Mouse (Mus musculus) mouse trophoblast stem cell (cell line): ENCODE results near the gene Maneal.

Source experiments
- in situ Hi-C, 2 experiments: fragments of 300-500 bp; cut with MseI, MboI; formaldehyde crosslinking; loops; 2 replicates in 1 of 2; 3 replicates in 1 of 2; pipeline ENCODE4 v1.15.1; 2025

Maneal gene

GRCm38 (mm10) chr4:124849631-124850260 lies 12.2 kb downstream of the Maneal start:
- in situ Hi-C loops, result no loop called here

DNA sequence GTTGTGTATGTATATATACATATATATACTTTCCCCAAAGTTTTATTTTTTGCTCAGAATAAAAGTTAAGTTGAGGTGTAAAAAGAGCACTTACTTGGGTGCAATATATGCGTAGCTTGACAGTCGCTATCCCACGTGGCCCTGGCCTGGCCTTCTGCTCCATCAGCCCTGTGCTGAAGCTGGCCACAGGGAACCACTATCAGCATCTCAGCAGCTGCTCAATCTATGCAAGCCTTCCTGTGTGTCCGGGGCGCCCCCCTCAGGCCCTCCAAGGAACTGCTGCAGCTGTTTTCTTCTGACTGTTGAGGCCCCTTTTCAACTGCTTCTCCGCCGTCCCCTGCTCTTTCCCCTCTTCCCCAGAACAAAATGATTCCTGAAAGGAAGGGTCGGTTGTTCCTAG lies 14.4 kb downstream of the Maneal start:
- in situ Hi-C loops, result no loop called here

DNA sequence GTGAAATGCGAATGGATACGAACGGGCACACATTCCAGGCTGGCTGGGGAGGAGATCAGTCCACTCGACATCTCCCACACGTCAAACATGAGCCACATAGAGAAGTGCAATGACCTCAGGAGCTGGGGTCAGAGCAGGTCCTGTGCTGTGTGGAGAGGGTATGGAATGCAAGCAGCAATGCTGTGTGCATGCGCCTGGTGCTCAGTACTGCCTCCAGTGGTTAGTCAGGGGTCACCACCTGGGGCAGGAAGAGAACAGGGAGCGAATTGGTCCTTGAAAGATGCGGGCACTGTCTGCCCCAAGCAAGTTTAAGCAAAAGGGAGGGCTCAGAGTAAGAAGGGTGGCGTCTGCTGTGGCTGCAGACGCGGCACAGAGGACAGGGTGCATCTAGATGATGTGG lies 18.5 kb downstream of the Maneal start:
- in situ Hi-C loops, result no loop called here

DNA sequence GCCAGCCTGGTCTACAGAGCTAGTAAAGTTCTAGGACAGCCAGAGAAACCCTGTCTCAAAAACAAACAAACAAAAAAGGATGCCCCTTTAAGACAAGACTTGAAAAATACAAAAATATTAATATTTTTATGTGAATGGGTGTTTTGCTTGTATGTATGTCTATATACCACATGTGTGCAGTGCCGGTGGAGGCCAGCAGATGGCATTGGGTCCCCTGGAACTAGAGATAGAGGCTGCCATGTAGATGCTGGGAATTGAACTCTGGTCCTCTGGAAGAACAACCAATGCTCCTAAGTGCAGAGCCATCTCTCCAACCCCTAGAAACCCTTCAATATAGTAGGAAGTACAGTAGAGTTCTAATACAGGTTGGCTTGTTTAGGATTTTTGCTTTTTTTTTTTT lies 21.0 kb downstream of the Maneal start:
- in situ Hi-C loops, result no loop called here

- in situ Hi-C loops, result no loop called here
Observed at GRCm38 (mm10) chr4:124838035-124838700, 23.8 kb downstream of the Maneal start.

DNA sequence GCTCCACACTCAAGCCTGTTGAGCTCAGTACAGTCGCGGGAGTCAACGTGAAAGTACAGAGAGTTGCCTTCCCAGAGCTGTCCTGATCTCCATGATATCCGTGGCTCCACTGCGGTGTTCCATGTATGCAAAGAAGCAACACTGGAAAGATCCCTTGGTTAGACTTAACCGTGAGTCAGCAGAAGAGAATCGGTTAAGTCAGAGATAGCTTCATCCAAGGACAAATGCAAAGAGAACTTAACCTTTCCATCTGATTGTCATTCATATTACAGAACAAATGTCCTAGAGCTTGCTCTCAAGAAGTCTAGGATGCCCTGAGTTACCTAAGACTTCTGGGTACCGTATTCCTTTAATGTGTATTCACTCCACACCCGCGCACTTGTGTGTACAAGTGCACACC lies 29.2 kb downstream of the Maneal start:
- in situ Hi-C loops, result no loop called here

DNA sequence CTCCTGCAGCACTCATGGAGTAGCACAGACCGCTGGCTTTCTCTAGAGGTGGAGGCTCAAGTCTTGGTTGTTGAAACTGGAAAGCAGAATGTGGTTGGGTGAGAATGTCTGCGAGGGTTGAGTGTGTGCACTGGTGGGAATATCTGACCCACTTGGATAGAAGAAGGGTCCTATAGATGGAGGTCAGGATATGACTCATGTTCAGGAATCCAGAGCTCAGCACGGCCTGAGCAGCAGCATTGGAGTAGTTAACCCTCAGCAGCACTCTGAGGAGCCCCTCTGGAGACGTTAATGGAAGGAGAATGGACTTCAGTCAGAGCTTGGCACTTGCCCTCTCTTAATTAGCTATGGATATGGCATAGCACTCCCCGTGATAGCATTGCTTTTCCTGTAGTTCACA lies 32.3 kb downstream of the Maneal start:
- in situ Hi-C loops, result no loop called here

DNA sequence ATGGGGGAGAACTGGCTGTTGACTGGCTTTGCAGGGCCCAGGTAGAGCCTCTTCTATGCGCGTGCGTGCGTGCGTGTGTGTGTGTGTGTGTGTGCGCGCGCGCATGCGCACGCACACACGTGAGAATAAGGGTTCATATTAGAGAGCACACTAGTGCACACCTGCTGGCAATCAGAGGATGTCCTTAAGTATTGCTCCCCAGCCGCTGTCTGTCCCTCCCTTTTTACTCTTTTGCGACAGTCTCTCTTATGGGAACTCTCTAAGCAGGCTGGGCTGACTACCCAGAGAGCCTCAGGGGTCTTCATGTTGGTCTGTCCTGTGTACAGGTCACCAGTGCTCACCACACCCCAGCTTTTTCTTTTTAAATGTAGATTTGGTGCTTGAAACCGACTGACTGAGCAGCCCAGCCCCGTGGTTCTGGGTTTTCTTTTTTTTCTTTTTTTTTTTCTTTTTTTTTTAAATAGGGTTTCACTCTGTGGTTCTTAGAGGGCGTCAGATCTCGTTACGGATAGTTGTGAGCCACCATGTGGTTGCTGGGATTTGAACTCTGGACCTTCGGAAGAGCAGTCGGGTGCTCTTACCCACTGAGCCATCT lies 36.5 kb downstream of the Maneal start:
- in situ Hi-C loops, result no loop called here

DNA sequence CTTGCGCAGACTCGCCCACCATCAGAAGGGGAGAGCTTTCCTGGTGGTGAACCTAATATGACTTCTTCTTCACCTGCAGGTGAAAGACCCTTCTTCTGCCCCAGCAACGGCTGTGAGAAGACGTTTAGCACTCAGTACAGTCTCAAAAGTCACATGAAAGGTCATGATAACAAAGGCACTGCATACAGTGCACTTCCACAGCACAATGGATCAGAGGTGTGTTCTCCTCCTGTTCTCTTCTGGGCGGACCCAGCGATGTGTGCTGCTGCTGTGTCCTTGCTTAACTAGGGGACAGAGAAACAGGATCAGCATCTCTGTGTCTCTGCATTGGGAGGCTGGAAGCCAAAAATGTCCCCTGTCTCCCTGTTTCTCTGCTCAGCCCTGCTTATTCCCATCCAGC lies 37.0 kb downstream of the Maneal start:
- in situ Hi-C loops, result no loop called here

GRCm38 (mm10) chr4:124818832-124819231 lies 43.1 kb downstream of the Maneal start:
- in situ Hi-C loops, result no loop called here

DNA sequence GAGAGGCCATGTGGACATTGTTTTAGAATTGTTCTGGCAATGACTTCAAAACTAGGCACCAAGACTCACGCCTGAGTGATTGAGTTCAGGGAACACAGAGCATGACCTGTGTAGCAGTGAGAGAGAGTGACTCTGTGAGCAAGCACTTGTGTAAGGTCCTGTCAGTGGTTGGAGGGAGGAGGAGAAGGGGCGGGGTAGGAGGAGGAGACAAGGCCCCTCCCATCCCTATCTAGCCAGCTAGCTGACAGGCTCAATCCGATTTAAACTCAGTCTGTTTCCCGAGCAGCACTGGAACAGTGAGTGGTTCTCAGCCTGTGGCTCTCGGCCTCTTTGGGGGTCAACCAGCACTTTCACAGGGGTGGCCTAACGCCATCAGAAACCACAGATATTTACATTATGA lies 44.2 kb downstream of the Maneal start:
- in situ Hi-C loops, result no loop called here

DNA sequence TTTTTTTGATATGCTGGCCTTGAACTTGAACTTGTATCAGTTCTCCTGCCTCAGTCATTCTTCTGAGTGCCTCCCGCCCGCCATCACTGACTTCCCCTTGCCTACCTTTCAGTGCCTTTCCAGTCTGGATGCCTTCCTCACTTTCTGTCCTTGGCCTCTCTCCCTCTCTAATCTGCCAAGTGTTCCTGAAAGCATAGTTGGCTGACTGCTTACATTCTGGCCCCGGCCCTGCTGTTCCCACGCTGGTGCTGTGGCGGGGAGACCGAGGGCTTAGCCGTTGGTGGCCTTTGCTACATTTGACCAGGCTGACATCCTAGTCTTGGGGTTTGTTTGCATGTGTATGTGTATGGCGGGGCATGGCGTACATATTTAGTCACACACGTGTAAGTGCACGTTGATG lies 46.1 kb downstream of the Maneal start:
- in situ Hi-C loops, result no loop called here

DNA sequence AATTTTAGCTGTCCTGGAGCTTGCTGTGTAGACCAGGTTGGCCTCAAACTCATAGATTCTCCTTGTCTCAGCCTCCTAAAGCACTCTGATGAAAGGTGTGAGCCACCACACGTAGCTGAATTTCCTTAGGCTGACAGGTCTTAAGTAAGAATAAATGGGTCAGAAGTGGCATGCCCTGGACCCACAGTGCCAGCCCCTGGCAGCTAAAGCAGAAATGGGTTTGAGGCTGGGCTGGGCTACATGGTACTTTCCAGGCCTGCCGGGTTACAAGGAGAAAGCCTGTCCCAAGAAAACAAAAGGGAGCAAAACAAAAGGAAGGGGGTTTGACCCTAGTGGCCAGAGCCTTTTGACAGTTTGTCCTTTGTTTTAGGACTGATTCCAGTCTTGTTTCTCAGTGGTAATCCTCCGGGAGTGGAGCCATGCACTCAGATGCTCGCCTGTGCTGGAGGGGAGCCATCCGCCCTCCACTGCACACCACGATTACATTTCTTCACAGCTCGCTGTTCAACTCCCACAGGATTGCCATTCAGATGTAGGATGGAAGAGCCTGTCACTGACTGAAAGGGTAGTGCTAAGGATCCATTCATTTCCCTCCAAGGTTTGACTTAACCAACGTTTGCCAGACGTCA lies 50.5 kb downstream of the Maneal start:
- in situ Hi-C loops, result no loop called here

DNA sequence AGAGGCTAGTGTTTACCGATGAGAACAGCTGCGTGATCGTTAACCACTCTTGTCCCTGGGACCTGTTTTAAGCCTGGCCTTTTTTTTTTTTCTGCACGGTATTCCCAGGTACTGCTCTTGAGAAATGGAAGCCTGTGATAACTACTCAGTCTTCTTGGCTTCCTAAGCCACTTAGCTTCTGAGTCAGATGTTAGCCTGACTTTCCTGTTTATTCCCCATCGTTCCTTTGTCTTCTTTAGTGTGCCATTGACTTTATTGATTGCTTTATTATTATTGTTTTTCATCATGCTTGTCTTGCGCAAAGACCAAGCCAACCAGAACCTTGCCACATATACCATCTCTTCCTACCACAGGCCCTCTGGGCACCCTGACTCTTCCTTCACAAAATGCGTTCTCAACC lies 51.9 kb downstream of the Maneal start:
- in situ Hi-C loops, result no loop called here

GRCm38 (mm10) chr4:124809136-124809883 lies 52.7 kb downstream of the Maneal start:
- in situ Hi-C loops, result no loop called here

GRCm38 (mm10) chr4:124808511-124808910 lies 53.5 kb downstream of the Maneal start:
- in situ Hi-C loops, result no loop called here
